Mouse (Mus musculus): ENCODE measurements around the gene Zc3h12a. TPM values are rescaled to one million over a fixed set of nuclear protein-coding genes. Genes with fewer than 3 reads are reported as not detected.

The Zc3h12a gene
- polyA plus RNA-seq, 1 experiment from 2014 or later: 0.61 TPM

GRCm38 (mm10) chr4:125134631-125135030 is 7.0 kb upstream of the Zc3h12a start:
- no peak overlapping the region for H3K9ac ChIP-seq (ENCODE audit: low read depth, low read length)
- no peaks in the 10 kb centered on the region for H3K9me3 ChIP-seq (ENCODE audit: control insufficient read depth, low read length)
- WGBS: 79% methylated on average over 5 of the region's 5 CpGs
- H3K4me3 ChIP-seq (ENCODE audit: low read length): no peak overlapping the region
- H3K36me3 ChIP-seq (ENCODE audit: control insufficient read depth, insufficient read depth, low read length): no peaks in the 10 kb centered on the region
- H3K4me2 ChIP-seq (replicated peaks; ENCODE audit: low read depth, low read length): no peak overlapping the region
- H3K27ac ChIP-seq (ENCODE audit: low read depth, low read length): no peak overlapping the region
- no peak for ATAC-seq (ENCODE audit: low FRiP score, low TSS enrichment)
- no peaks in the 10 kb centered on the region for H3K4me1 ChIP-seq (ENCODE audit: control insufficient read depth, insufficient read depth, low read length)
- no peaks in the 10 kb centered on the region for H3K27me3 ChIP-seq (ENCODE audit: control insufficient read depth, insufficient read depth, low read length)

GRCm38 (mm10) chr4:125134192-125134591 is 6.6 kb upstream of the Zc3h12a start:
- H3K27ac ChIP-seq (ENCODE audit: low read depth, low read length): no peak overlapping the region
- WGBS: 80% methylated on average over 4 of the region's 4 CpGs
- H3K36me3 ChIP-seq (ENCODE audit: control insufficient read depth, insufficient read depth, low read length): no peaks in the 10 kb centered on the region
- H3K27me3 ChIP-seq (ENCODE audit: control insufficient read depth, insufficient read depth, low read length): no peaks in the 10 kb centered on the region
- H3K4me3 ChIP-seq (ENCODE audit: low read length): no peak overlapping the region
- H3K4me1 ChIP-seq (ENCODE audit: control insufficient read depth, insufficient read depth, low read length): no peaks in the 10 kb centered on the region
- H3K9ac ChIP-seq (ENCODE audit: low read depth, low read length): no peak overlapping the region
- no peaks in the 10 kb centered on the region for H3K9me3 ChIP-seq (ENCODE audit: control insufficient read depth, low read length)
- no peak for ATAC-seq (ENCODE audit: low FRiP score, low TSS enrichment)
- no peak overlapping the region for H3K4me2 ChIP-seq (replicated peaks; ENCODE audit: low read depth, low read length)

DNA sequence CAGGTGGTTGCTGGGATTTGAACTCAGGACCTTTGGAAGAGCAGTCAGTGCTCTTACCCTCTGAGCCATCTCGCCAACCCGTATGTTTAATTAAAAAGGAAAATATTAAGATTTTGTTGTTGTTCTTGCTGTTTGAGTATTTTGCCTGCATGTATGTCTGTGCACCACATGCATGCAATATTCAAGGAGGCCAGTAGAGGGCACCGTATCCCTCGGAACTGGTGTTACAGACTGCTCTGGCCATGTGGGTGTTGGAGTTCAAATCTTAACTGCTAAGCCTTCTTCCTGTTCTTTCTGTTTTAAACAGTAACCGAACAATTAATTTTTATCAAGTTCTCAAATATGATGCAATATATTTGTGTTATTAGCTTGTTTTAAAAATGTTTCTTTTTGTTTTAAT is 4.8 kb upstream of the Zc3h12a start:
- H3K4me1 ChIP-seq (ENCODE audit: control insufficient read depth, insufficient read depth, low read length): peaks cover 6% of the 10 kb centered on the region; the same call in 1 of the 2 replicates
- no peaks in the 10 kb centered on the region for H3K9me3 ChIP-seq (ENCODE audit: control insufficient read depth, low read length)
- H3K4me3 ChIP-seq (ENCODE audit: low read length): no peak overlapping the region
- H3K36me3 ChIP-seq (ENCODE audit: control insufficient read depth, insufficient read depth, low read length): no peaks in the 10 kb centered on the region
- H3K9ac ChIP-seq (ENCODE audit: low read depth, low read length): no peak overlapping the region
- 27% methylated on average over 5 of the region's 5 CpGs for WGBS
- H3K27me3 ChIP-seq (ENCODE audit: control insufficient read depth, insufficient read depth, low read length): no peaks in the 10 kb centered on the region
- H3K27ac ChIP-seq (ENCODE audit: low read depth, low read length): no peak overlapping the region
- H3K4me2 ChIP-seq (replicated peaks; ENCODE audit: low read depth, low read length): no peak overlapping the region
- ATAC-seq (ENCODE audit: low FRiP score, low TSS enrichment): no peak

DNA sequence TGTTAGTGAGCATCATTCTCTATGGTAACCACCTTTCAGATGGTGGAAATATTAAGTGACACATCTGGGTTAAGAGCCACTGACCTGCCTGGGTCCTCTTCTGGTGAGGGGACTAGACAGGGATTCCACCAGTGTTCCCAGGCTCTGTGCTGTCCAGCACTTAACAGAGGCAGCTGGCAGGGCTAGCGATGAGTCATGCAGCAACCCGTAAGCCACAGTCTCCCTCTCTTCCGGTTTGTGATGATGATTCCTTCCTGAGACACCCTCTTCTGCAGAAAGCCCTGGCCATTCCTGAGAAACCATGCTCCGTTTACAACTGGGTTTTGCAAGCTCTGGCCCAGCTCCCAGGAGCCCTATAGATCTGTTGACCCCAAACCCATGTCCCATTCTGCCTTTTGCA is 3.9 kb upstream of the Zc3h12a start:
- Histone ChIP-seq H3K27ac (ENCODE audit: low read depth, low read length) (no peak overlapping the region), H3K27me3 (ENCODE audit: control insufficient read depth, insufficient read depth, low read length) (0 out of 2 replicates have a peak, but pooled peaks cover 2% of the 10 kb centered on the region), H3K4me2 (replicated peaks; ENCODE audit: low read depth, low read length) (no peak overlapping the region), H3K4me1 (ENCODE audit: control insufficient read depth, insufficient read depth, low read length) (peaks cover 13% of the 10 kb centered on the region; the same call in 1 of the 2 replicates), H3K9ac (ENCODE audit: low read depth, low read length) (no peak overlapping the region), H3K36me3 (ENCODE audit: control insufficient read depth, insufficient read depth, low read length) (no peaks in the 10 kb centered on the region), H3K9me3 (ENCODE audit: control insufficient read depth, low read length) (no peaks in the 10 kb centered on the region), H3K4me3 (ENCODE audit: low read length) (no peak overlapping the region)
- WGBS: 66% methylated on average over 4 of the region's 4 CpGs
- no peak for ATAC-seq (ENCODE audit: low FRiP score, low TSS enrichment)

DNA sequence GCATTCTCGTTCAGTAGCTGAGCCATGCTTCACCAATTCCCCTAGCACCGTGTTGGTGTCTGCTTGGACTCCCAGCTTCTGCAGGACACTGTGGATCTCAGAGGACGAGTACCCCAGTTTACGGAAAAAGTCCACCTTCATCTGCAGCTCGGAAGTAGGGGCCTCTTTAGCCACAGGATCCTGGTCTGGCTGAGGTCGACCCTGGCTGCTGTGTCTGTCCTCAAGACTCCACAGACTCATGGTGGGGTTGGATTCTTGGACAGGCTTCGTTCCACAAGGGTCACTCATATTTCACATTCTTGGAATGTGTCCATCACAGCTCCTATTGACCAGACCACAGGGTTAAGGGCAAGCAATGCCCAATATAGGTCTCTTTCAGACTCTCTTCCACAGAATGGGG is 879 bp downstream of the Zc3h12a start:
- ATAC-seq (ENCODE audit: low FRiP score, low TSS enrichment): no peak
- 0 out of 2 replicates have a peak, but pooled peaks cover 5% of the 10 kb centered on the region for H3K27me3 ChIP-seq (ENCODE audit: control insufficient read depth, insufficient read depth, low read length)
- H3K4me3 ChIP-seq (ENCODE audit: low read length): peak overlapping the region; percentile 71; the same call in 1 of the 2 replicates
- H3K9me3 ChIP-seq (ENCODE audit: control insufficient read depth, low read length): no peaks in the 10 kb centered on the region
- H3K9ac ChIP-seq (ENCODE audit: low read depth, low read length): no peak overlapping the region; the same call in 1 of the 2 replicates
- 76% methylated on average over 7 of the region's 7 CpGs for WGBS
- no peak overlapping the region for H3K27ac ChIP-seq (ENCODE audit: low read depth, low read length)
- H3K4me1 ChIP-seq (ENCODE audit: control insufficient read depth, insufficient read depth, low read length): peaks cover 26% of the 10 kb centered on the region
- peak overlapping the region; percentile 99 for H3K4me2 ChIP-seq (replicated peaks; ENCODE audit: low read depth, low read length)
- H3K36me3 ChIP-seq (ENCODE audit: control insufficient read depth, insufficient read depth, low read length): no peaks in the 10 kb centered on the region

- Histone ChIP-seq H3K9ac (ENCODE audit: low read depth, low read length) (no peak overlapping the region), H3K4me1 (ENCODE audit: control insufficient read depth, insufficient read depth, low read length) (peaks cover 26% of the 10 kb centered on the region), H3K4me3 (ENCODE audit: low read length) (no peak overlapping the region), H3K27me3 (ENCODE audit: control insufficient read depth, insufficient read depth, low read length) (0 out of 2 replicates have a peak, but pooled peaks cover 5% of the 10 kb centered on the region), H3K4me2 (replicated peaks; ENCODE audit: low read depth, low read length) (no peak overlapping the region), H3K9me3 (ENCODE audit: control insufficient read depth, low read length) (no peaks in the 10 kb centered on the region), H3K36me3 (ENCODE audit: control insufficient read depth, insufficient read depth, low read length) (no peaks in the 10 kb centered on the region), H3K27ac (ENCODE audit: low read depth, low read length) (no peak overlapping the region)
- no peak for ATAC-seq (ENCODE audit: low FRiP score, low TSS enrichment)
- WGBS: 91% methylated on average over 3 of the region's 3 CpGs
These were observed 1.5 kb downstream of the Zc3h12a start for GRCm38 (mm10) chr4:125126186-125126585.

- H3K4me3 ChIP-seq (ENCODE audit: low read length): no peak overlapping the region
- peaks cover 26% of the 10 kb centered on the region for H3K4me1 ChIP-seq (ENCODE audit: control insufficient read depth, insufficient read depth, low read length)
- no peak overlapping the region for H3K9ac ChIP-seq (ENCODE audit: low read depth, low read length)
- 0 out of 2 replicates have a peak, but pooled peaks cover 5% of the 10 kb centered on the region for H3K27me3 ChIP-seq (ENCODE audit: control insufficient read depth, insufficient read depth, low read length)
- no peaks in the 10 kb centered on the region for H3K36me3 ChIP-seq (ENCODE audit: control insufficient read depth, insufficient read depth, low read length)
- no peak overlapping the region for H3K4me2 ChIP-seq (replicated peaks; ENCODE audit: low read depth, low read length)
- no peak overlapping the region for H3K27ac ChIP-seq (ENCODE audit: low read depth, low read length)
- no peak for ATAC-seq (ENCODE audit: low FRiP score, low TSS enrichment)
- whole genome bisulfite sequencing: 78% methylated on average over 7 of the region's 7 CpGs
- H3K9me3 ChIP-seq (ENCODE audit: control insufficient read depth, low read length): no peaks in the 10 kb centered on the region
These were observed 2.2 kb downstream of the Zc3h12a start for GRCm38 (mm10) chr4:125125361-125125921.

GRCm38 (mm10) chr4:125124424-125125209 is 3.0 kb downstream of the Zc3h12a start:
- WGBS: 54% methylated on average over 7 of the region's 7 CpGs
- Histone ChIP-seq H3K4me2 (replicated peaks; ENCODE audit: low read depth, low read length) (no peak overlapping the region), H3K27me3 (ENCODE audit: control insufficient read depth, insufficient read depth, low read length) (0 out of 2 replicates have a peak, but pooled peaks cover 5% of the 10 kb centered on the region), H3K9ac (ENCODE audit: low read depth, low read length) (no peak overlapping the region), H3K4me3 (ENCODE audit: low read length) (no peak overlapping the region), H3K36me3 (ENCODE audit: control insufficient read depth, insufficient read depth, low read length) (no peaks in the 10 kb centered on the region), H3K9me3 (ENCODE audit: control insufficient read depth, low read length) (no peaks in the 10 kb centered on the region), H3K27ac (ENCODE audit: low read depth, low read length) (no peak overlapping the region), H3K4me1 (ENCODE audit: control insufficient read depth, insufficient read depth, low read length) (peaks cover 26% of the 10 kb centered on the region)
- ATAC-seq (ENCODE audit: low FRiP score, low TSS enrichment): no peak

GRCm38 (mm10) chr4:125123279-125123671 is 4.4 kb downstream of the Zc3h12a start:
- Histone ChIP-seq H3K36me3 (ENCODE audit: control insufficient read depth, insufficient read depth, low read length) (no peaks in the 10 kb centered on the region), H3K27me3 (ENCODE audit: control insufficient read depth, insufficient read depth, low read length) (0 out of 2 replicates have a peak, but pooled peaks cover 5% of the 10 kb centered on the region), H3K4me1 (ENCODE audit: control insufficient read depth, insufficient read depth, low read length) (peaks cover 23% of the 10 kb centered on the region), H3K9me3 (ENCODE audit: control insufficient read depth, low read length) (no peaks in the 10 kb centered on the region), H3K4me3 (ENCODE audit: low read length) (no peak overlapping the region), H3K4me2 (replicated peaks; ENCODE audit: low read depth, low read length) (no peak overlapping the region), H3K27ac (ENCODE audit: low read depth, low read length) (no peak overlapping the region), H3K9ac (ENCODE audit: low read depth, low read length) (no peak overlapping the region)
- no peak for ATAC-seq (ENCODE audit: low FRiP score, low TSS enrichment)
- 80% methylated on average over 7 of the region's 7 CpGs for WGBS
